Mouse (Mus musculus) cerebellum, postnatal 4 days (tissue): ENCODE measurements around the gene Dnase2b.
A peak's percentile ranks its signal among the peaks of the same experiment; 100 is the strongest.

Experiments
- DNase-seq, 2 experiments: peaks; one replicate each; pipeline ENCODE4 v3.0.0; 2022; ENCODE audit warnings: low spot score in 2 of 2, mixed read lengths in 1 of 2

Dnase2b gene

GRCm38 (mm10) chr3:146570148-146570782, 45.1 kb downstream of the Dnase2b start, which contains the start of gene Uox:
Gene Uox, plus strand, starts transcription at chr3:146570426.
- DNase-seq = no peak

GRCm38 (mm10) chr3:146569594-146569993, 45.8 kb downstream of the Dnase2b start:
- DNase-seq = no peak

GRCm38 (mm10) chr3:146567884-146568530, 47.4 kb downstream of the Dnase2b start:
- DNase-seq = no peak

- DNase-seq = no peak
These were observed 48.0 kb downstream of the Dnase2b start for GRCm38 (mm10) chr3:146567366-146567765.

- no peak for DNase-seq
These were observed 50.4 kb downstream of the Dnase2b start for GRCm38 (mm10) chr3:146565065-146565411.

GRCm38 (mm10) chr3:146564268-146565064, 50.9 kb downstream of the Dnase2b start:
- DNase-seq = peak; percentile 71 to 84

- DNase-seq = no peak
These were observed 52.5 kb downstream of the Dnase2b start for GRCm38 (mm10) chr3:146562936-146563335.

- no peak for DNase-seq
These were observed 57.9 kb downstream of the Dnase2b start for GRCm38 (mm10) chr3:146557507-146557906.

GRCm38 (mm10) chr3:146556567-146556966, 58.8 kb downstream of the Dnase2b start:
- no peak for DNase-seq

GRCm38 (mm10) chr3:146554816-146555215, 60.6 kb downstream of the Dnase2b start:
- no peak for DNase-seq

GRCm38 (mm10) chr3:146543632-146544031, 71.8 kb downstream of the Dnase2b start:
- no peak for DNase-seq

- no peak for DNase-seq
These were observed 74.7 kb downstream of the Dnase2b start for GRCm38 (mm10) chr3:146540521-146541273.

GRCm38 (mm10) chr3:146534986-146535385, 80.4 kb downstream of the Dnase2b start:
- DNase-seq = no peak
